Mouse (Mus musculus): Measurements from ENCODE around the gene Map3k13.

DNA sequence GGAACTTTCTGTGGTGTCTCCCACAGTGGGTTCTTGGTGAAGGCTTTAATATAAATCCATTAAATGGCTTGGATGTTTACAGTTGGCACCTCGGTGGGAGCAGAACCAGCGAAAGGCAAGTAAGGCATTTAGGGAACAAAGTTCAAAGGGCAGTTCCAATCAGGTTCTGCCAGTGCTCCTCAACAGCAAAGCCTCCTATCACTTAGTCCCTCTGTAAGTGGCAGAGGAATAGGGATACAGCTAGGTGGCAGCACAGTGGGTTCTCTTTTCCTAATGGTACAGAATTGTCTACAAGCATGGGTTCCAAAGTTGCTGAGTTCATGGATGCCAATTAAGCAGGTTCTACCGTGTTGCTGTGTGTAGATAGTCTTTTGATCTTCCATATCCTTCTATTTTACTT is 5.6 kb upstream of the Map3k13 start:
- TF ChIP-seq POLR2A (IDR thresholded peaks at IDR 0.05; ENCODE audit: insufficient read depth, low read depth, low read length) (no peak), CTCF (IDR thresholded peaks at IDR 0.05) (peak; percentile 52), EP300 (IDR thresholded peaks at IDR 0.05; ENCODE audit: insufficient read depth, low read depth, low read length) (no peak)
